Mouse (Mus musculus) megakaryocyte progenitor cell, adult 5-6 weeks (primary cell): Measurements from ENCODE around the gene Slc16a6. TPM values are rescaled to one million over a fixed set of nuclear protein-coding genes. Genes with fewer than 3 reads are reported as not detected.

ENCODE experiments used
- ATAC-seq: replicated peaks from 2 replicates; pipeline ENCODE4 v1.8.0; 2016; ENCODE audit warnings: mild to moderate bottlenecking, moderate TSS enrichment, inconsistent platforms; ENCODE audit not compliant: poor library complexity
- total RNA-seq, 2 experiments: library from RNA; stranded (forward) in 1 of 2; stranded (reverse) in 1 of 2; fragments of 157-497, 149-512 nt in 1 of 2; fragments of 200-1000 nt in 1 of 2; gene quantifications; 2 replicates each; pipeline versions ENCODE4 v1.2.3 to v1.2.4; 2015 to 2017

The Slc16a6 gene
- total RNA-seq (2015) = 40.0 and 41.6 TPM in 2 replicates
- 12.6 and 21.3 TPM in 2 replicates for total RNA-seq (2017)

DNA sequence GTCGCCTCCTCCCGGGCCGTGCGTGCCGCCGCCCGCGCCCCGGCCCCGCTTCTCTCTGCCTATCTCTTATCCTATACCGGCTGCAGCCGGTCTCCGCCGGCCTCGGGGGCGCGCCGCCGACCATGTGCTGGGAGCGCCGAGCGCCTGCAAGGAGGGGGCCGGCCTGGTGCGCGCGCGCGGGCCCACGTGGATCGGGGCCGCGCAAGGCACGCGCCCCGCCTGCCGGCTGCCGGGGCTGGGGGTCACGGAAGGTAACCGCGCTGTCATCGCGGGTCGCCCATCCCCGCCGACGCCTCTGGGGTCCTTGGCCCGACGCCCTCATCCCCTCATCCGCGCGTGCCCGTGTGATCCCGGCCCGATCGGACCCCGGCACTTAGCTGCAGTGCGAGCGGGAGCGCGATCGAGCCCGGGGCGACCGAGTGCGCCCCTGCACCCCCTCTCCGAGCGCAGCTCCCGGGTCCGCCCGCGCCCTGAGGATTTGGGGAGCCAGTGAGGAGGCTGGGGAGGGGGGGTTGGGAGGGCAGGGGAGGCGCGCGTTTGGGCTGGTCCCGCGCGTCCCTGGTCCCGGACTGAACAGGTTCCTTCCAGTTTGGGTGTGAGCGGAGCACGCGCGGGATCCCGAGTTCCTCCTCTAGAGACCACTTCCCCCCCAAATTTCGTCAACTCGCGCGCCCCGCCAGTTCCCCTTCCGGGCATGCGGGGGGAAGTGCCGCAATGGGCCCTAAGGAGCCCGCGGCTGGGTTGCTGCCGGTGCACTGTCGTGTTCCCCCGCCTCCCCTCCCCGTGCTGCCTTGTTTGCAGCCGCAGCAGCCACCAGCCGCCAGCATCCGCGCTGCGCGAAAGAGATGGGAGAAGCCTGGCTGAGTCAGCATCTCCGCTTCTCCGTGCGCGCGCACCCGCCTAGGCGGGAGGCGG is at the start of gene Slc16a6, which contains the start of gene Arsg:
Gene Slc16a6, minus strand, starts transcription at position 428 of the 915 bp plus-strand sequence.
Gene Arsg, plus strand, starts transcription at position 204 of the 915 bp plus-strand sequence.
- ATAC-seq = peak; percentile 60

GRCm38 (mm10) chr11:109520958-109521357 is 47.6 kb upstream of the Slc16a6 start:
- ATAC-seq = no peak

- peak; percentile 85 for ATAC-seq
These were observed 44.4 kb upstream of the Slc16a6 start for GRCm38 (mm10) chr11:109517816-109518215.

GRCm38 (mm10) chr11:109517330-109517729 is 43.9 kb upstream of the Slc16a6 start:
- ATAC-seq = peak; percentile 70

- ATAC-seq = no peak
These were observed 40.7 kb upstream of the Slc16a6 start for GRCm38 (mm10) chr11:109514064-109514612.

DNA sequence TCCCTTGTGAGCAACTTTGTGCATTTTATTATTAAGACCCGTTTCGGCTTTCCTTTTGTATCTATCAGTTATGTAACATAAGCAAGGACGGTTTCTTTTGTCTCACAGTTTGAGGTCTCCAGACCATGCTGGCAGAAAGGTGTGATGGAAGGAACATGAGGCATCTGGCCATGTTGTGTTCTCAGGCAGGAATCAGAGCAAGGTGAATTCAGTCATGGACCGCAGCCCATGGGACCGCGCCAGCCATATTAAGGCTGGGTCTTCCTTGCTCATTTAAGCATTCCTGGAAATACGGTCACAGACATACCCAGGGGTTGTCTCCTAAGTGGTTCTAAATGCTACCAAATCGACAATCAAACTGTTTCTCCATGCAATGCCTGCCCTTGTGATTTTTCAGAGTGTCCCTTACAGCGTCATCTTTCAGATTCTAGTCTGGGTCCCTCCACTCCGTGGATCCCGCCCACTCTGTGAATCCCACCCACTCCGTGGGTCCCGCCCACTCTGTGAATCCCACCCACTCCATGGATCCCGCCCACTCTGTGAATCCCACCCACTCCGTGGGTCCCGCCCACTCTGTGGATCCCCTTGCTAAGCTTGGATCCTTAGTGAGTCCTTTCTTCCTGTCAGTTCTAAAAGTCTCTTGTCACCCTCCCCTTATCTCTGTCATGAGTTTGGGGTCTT is 39.7 kb upstream of the Slc16a6 start:
- no peak for ATAC-seq

DNA sequence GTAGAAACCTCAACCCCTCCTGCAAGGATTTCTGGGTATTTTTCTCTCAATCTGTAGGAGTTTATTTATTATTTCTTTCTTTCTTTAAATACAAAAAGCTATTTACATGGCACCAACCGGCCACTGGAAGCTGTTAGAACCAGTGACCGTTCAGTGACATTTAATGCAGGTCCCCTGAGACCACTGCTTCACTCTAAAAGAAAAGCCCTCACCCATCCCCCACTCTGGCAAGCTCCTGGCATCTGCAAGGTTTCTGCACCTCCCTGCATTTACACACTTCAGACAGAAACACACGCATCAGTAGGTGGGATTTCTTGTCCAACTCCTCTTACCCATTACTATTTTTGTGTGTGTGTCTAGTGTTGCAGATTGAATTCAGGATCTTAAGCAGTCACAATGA is 33.7 kb upstream of the Slc16a6 start:
- no peak for ATAC-seq

- ATAC-seq = no peak
These were observed 32.4 kb upstream of the Slc16a6 start for GRCm38 (mm10) chr11:109505823-109506222.

- no peak for ATAC-seq
These were observed 31.6 kb upstream of the Slc16a6 start for GRCm38 (mm10) chr11:109504977-109505376.

DNA sequence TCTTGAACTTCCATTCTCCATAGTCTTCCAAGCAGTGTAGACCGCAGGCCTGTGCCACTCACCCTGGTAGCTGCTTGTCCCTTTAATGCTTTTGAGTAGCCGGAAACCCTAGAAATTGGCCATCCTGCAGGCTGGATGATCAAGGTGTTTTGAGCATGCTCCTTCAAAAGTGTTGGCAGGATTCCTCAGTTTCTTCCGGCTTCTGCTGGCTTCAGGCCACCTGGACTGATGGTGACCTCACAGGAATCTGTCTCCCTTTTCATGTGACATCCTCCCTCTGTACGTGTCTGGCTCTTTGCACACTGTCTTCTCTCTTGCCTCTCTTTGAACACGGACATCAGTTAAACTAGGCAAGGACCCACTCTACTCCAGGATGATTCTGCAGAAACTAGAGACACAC is 26.8 kb upstream of the Slc16a6 start:
- ATAC-seq = no peak

DNA sequence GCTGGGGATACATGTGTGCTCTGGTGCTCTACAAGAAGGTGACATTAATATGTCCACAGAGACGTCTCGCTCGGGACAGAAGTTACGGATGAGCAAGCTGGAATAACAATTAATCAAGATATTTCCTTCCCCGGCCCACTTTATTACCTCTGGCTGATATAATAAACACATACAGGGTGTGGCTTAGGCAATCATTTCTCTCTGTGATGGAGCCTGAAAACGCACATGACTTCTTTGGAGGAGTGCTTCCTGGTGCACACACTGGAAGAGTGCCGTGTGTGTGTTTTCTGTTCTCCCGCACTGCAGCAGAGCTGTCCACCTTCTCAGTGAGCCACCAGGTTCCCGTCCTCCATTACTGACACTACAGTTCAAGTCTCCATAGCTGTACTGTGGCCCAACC is 24.6 kb upstream of the Slc16a6 start:
- no peak for ATAC-seq

DNA sequence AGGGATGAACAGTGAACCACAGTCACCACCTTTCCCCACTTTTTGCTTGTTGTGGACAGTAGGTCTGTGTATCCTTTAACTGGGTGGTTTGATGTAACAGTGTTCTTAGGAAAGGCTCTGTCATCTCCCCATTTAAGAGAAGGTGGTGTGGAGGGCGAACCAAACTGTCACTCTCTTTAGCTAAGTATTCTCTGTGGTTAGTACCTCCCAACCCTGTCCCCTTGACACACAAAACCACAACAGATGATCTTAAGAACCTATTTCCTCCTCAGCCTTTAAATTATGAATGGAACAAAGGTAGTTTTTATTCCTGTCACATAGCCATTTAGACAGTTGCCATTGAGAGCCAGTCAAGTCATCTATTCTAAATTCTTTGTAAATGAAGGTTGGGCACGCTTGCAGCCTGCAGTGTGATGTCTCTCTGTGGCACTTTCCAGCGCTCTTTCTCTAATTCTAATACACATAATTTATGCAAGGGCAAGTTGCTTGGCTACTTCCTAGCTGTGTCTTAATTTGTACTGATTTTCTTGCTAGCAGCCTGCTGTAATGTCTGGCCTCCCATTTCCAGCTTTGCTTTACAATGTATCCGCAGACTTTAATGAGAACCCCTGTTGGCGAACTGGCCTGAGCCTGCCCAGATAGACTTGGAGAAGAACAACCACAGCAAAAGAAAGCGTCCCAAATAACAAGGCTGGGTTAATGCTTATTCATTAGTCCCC is 23.8 kb upstream of the Slc16a6 start:
- ATAC-seq = peak; percentile 21; the same call in 1 of the 2 replicates

GRCm38 (mm10) chr11:109496475-109496993 is 23.1 kb upstream of the Slc16a6 start:
- ATAC-seq = no peak

GRCm38 (mm10) chr11:109495771-109496474 is 22.5 kb upstream of the Slc16a6 start:
- ATAC-seq = peak; percentile 51

DNA sequence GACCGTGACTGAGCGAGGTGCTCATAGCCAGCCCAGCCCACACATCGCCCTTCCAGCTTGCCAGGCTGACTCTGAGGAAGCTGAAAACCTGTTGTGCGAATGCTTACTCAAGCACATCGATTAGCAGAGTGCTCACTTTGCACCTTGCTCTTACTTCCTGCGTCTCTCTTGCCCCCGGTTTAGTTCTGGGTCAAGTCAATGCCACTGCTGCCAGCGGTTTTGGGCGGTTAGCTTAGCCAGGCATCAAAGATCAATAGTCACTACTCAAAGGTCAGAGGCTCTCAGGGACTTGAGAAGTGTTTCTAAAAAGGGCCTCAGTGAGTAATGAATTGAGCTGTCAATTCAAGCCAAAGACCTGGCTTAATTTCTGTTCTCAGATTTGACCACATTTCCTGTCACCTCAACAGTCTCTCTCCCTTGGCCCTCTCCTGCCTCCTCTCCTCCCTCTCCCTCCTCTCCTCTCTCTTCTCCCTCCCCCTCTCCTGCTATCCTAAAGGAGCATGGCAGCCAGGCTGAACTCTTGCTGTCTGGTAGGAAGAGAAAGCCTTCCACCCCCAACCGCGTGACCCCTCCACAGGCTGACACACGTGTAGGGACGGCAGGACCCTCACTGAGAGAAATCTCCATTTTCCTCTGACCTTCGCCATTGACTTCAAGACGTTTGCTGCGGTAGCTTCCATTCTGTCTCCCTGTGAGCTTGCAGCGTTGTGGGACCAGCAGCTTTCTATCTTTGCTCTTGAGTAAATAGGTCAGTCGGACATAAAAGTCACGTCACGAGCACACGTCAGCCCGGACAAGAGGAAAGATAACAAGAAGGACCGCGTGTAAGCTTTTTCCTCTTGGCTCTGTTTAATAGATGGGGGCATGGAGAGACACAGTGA is 21.7 kb upstream of the Slc16a6 start:
- no peak for ATAC-seq

GRCm38 (mm10) chr11:109492847-109493464 is 19.6 kb upstream of the Slc16a6 start:
- ATAC-seq = peak; percentile 41

- ATAC-seq = no peak
These were observed 18.4 kb upstream of the Slc16a6 start for GRCm38 (mm10) chr11:109491844-109492243.

- ATAC-seq = no peak
These were observed 16.4 kb upstream of the Slc16a6 start for GRCm38 (mm10) chr11:109489763-109490162.
